Mouse (Mus musculus) brain, adult 2 months (tissue): Measurements from ENCODE around the gene Ino80b.

Source experiments
- DNase-seq: peaks from one replicate; pipeline ENCODE4 v3.0.0; 2011; ENCODE audit warnings: low read depth, low spot score

The Ino80b gene

DNA sequence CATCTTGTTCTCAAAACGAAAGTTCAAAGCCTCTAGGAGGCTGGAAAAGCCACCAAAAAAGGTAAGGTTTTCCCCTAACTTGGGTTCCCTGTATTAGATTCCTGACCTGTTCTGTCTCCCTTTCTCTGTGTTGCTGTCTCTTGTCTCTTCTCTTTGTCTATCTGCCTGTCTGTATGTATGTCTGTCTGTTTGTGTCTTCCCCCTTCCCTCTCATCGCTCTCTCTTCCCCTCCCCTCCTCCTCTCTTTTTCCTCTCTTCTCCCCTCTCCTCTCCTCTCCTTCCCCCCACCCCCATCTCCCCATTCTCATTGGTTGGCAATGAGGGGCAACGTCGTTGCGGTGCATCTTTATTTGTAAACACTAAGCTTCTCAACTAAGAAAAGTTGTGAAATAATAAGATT is at the start of gene Ino80b:
Gene Ino80b (minus strand): TSS at position 101 of the 400 bp plus-strand sequence.
- DNase-seq = no peak

DNA sequence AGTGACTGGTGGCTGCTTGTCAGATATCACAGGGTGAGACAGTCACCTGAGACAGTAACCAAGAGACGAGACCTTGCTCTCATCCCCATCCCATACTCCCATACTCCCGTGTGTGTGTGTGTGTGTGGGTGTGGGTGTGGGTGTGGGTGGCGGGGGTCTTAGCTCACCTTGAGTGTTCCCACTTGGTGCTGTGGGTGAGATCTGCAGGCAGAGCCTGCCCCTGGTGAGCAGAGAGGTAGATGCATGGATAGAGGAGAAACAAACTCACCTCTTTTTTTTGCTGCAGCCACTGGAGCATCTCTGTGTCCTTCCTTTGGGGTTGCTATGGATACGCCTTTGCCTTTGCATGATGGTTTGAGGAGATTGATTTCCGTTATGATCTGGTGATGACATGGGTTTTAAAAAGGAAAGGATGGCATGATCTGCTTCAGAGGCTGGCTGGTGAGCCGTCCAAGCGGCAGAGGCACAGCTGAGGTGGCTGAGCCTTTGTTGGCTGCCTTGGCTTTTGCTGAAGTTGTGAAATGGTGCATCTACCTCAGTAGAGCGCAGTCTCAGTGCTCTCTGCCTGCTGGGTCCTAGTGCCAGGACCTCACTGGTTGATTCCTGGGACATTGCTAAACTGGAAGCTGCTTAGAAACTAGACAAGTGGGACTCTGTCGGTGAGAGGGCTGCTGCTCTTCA is 47.1 kb upstream of the Ino80b start:
- peak; percentile 95 for DNase-seq

DNA sequence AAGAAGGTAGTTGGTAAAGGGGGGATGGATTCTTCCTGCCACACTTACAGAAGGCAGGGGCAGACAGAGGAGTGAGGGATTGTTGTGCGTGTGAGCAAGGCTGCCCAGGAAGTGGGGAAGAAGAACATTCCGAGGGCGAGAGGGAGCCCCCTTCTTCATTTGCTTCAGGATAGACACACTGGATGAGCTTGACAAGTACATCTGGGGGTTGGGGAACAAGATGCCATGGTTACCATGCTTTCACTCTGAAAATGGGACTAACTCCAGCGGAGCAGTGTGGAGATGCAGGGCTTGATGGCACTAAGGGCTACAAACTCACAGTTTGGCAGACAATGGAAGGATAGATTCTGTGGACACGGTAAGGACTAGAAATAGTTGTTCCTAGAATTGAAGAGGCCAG is 45.8 kb upstream of the Ino80b start:
- peak; percentile 68 for DNase-seq

DNA sequence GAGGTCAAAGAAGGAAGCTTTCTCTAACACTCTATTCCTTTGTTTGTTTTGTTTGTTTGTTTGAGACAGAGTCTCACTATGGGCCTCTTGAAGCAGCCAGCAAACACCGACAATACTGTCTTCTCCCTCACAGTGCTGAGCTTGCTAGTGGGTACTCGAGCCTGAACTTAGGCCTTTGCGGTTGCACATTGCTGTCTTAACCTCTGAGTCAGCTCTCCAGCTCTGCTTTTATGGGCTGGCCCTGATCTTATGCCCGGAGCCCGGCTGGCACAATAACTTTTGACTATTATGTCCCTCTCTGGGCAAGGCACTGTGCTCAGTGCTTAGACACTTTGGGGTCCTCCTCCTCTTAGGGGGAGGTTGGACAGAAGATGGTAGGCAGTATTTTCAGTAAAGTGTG is 44.6 kb upstream of the Ino80b start:
- DNase-seq = no peak

DNA sequence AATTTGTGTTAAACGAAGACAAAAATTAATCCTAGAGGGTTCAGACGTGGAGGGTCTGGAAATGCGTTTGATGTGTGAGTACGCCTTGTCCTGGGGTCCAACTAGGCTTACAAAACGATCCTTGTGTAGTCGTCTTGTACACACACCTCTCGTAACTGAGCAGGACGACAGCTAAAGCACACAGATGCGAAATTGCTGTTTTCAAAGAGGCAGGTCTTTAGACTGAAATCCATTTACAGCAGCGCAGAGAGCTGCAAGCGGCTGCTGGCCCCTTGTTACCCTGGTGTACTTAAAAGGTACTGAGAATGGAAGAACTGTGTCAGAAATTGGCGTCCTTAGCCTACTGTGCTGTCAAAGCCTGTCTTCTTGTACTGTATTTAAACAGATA is 41.0 kb upstream of the Ino80b start:
- DNase-seq = peak; percentile 45

DNA sequence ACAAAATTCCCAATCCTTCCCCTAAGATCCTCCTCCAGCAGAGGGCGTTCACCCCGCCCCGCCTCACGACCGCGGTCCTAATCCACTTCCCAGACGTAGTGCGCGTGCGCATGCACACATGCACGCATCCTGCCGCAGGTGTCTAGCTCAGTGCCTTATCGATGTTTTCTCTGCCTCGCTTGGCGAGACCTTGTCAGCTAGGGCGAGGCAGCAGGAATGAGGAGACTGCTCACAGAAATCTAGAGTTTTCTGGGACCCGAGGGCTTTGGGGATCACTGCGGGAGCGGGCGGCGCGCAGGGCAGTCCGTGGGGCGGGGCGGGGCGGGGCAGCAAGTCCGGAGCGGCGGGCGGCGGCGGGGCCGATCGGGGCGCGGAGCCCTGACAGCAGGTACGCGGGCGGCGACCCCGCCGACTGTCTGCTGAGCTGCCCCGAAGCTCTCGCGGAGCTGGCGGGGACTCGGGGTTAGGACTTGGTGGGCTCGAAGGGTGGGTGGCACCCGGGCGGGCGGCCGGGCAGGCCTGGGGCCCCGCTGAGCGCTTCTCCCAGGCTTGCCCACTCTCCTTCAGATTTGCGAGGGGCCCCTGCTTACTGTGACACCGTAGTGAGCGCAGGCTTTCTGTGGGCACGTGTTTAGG is 40.5 kb upstream of the Ino80b start, which contains the start of gene Dctn1:
Gene Dctn1 (plus strand): TSS at position 314 of the 636 bp plus-strand sequence.
- DNase-seq = peak; percentile 98

DNA sequence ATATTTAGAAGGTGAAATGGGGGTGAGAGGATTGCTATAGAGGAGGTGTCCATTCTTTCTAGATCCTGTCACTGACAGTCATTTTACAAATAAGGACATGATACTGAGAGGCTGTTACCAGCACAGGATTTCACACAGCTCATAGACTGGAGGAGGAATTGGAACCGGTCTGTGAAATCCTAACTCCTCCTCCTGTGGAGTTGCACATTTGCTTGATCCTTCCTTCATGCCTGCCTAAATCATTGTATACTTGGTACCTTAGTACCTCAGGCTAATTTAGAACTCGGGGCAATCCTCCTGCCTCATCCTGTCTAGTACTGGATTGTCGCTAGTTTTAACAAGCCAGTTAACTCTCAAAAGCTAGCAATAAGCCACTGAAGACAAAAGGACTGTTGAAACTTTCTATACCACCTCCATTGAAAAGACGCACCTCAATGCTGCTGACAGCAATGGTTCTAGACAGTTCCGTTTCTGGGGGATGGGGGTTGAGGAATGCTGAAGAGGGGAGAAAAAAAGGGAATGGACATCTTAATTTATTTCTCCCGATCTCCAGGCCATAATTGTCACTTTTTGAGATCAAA is 39.9 kb upstream of the Ino80b start:
- DNase-seq = peak; percentile 46

DNA sequence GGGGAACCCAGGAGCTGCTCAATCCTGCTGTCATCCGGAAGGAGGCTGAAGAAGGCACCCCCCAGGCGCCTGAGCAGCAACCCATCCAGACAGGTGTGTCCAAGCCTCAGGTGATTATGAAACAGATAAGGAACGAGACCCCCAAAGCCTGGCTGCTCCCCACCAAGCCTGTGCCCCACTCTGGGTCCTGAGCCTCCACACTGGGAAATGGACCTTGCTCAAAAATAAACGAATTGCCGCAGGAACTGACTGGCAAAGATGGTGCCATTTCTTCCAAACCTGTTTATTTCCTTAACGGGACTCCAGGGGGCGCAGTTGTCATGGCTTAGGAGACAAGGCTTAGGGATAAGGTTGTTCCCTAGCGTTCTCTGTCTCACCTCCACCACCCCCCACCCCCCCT is 37.5 kb upstream of the Ino80b start:
- peak; percentile 91 for DNase-seq

DNA sequence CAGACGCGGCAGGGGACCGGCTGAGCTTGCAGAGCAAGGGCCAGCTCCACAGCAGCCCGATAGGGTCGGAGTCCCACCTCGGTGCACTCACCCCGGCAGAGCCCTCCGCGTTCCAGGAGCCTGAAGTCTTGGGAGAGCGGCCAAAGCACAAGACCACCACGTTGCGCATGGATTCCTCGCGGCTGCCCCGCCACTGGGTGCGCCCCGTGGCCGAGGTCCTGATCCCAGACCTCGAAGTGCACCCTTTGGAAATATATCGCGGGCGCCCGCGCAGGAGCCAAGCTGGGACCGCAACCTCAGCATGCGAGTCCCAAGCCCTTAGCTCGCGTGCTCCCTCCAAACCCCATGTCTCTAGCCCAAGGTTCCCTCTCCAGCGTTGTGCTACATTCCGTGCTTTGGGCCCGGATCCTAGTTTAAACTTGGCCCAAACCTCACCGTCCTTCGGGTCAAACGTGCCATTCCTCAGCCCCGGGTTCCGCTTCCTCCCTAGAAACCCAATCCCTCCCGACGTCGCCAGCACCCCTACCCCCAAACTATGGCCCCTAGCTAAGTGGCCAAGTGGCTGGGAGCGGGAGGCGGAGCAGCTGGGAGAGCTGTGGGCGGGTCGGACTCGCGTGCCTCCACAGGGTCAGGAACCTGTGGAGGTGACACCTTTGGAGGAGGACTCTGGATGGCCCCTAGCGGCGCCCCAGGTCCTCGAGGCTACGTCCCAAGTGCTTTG is 36.9 kb upstream of the Ino80b start:
- no peak for DNase-seq

DNA sequence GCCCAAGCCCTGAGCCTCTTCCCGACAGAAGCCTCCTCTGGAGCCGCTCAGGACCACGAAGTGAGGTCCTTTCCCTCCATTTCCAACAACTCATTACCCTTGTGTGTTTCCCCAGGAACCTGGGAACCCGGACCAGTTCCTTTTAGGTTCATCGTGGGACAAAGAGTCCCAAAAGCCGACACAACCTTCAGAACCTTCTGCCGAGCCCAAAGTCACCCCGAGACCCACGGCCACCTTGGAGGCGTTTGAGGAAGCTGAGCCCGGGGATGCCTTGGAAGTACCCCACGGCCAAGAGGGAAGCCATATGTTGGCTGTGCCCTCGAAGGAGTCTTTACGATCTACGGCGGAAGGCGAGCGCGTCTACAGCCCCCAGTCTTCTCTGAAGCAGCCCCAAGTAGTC is 36.2 kb upstream of the Ino80b start:
- no peak for DNase-seq

DNA sequence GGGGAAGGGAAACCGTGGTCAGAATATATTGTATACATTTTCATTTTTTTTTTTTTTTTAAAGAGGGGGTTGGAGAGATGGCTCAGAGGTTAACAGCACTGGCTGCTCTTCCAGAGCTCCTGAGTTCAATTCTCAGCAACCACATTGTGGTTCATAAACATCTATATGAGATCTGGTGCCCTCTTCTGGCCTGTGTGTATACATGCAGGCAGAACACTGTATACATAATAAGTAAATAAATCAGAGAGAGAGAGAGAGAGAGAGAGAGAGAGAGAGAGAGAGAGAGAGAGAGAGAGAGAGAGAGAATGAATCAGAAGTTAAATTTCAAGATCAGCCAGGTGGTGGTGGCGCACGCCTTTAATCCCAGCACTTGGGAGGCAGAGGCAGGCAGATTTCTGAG is 34.2 kb upstream of the Ino80b start:
- peak; percentile 81 for DNase-seq

DNA sequence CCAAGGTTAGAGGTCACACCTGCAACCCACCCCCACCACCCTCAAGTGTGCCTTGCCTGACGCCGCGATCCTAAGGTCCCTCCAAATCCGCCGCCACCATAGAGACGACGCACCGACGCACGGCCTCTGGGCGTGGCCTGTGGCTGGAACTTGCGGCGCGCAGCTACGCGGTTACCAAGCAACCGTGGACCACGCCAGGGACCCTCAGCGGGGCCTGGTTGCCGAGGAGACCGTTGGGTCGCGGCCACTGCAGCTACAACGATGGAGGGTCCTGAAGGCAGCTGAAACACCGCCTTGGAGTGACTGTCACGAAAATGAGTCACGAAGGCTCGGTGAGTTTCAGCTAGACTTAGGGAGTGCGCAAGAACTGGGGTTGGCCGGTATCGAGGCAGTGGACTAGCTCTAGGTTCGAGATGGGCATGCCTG is 31.0 kb upstream of the Ino80b start, which contains the start of the genes Wdr54 and 1700003E16Rik:
Gene Wdr54 (minus strand): TSS at position 139 of the 426 bp plus-strand sequence.
Gene 1700003E16Rik (plus strand): TSS at position 146 of the 426 bp plus-strand sequence.
- DNase-seq = peak; percentile 92

DNA sequence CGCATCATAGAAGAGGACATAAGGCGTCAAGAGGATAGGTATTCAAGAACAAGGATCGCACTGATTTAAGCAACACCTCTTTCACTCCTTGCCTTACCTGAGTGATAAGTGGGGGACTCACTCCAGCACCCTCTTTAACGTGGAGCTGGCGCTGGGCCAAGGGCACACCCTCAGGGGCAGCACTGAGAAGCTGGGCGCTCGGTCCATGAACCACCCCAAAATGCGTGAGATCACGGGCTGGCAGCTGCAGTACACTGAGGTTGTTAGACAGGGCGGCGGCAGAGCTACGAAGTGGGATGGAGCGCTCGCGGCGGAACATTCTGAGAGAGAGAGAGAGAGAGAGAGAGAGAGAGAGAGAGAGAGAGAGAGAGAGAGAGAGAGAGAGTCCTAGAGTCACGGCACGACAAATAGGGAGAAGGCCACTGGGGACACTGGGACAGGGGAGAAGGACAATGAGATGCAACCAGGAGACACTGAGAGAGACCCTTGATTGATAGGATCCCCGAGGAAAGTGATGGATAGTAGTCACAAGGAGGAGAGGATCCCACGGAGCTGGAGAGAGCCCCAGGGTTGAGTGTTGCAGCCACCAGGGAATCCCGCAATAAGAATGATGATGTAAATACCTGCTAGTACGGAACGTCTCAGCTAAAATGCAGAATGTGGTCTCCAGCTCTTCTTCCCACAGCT is 30.5 kb upstream of the Ino80b start:
- peak; percentile 57 for DNase-seq

DNA sequence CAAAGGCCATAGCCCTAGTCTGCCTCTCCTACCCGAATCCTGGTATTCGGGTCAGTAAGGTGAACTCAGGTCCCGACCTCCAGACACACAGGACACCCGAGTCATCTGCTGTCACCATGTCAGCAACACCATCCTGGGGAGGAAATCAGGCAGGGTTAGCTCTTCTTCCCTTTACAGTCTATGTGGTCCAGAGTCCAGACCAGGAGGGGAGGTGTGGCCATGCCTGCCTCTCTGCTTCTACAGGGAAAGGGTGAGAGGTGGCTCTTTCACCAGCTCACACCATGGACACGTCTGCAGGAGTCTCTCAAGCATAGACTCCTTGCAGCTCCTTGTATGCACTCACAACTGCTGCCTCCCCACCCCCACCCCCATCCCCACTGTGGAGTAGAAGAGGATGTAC is 28.3 kb upstream of the Ino80b start:
- no peak for DNase-seq

DNA sequence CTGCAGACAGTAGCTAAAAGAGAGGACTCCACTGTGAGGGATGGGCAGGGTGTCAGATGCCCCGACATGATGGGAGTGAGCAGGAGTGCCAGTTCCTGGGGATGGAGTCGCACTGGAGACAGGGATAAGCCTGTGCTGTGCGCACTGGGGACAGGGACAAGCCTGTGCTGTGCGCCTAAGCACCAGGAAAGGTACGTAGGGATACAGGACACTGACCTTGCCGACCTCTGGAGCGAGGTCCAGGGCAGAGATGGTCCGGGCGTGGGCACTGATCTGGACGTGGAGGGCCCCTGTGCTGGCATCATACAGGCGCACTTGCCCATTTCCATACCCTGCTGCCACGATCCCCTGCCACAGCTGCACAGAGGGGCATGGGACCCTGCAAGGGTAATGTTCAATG is 27.8 kb upstream of the Ino80b start:
- no peak for DNase-seq

DNA sequence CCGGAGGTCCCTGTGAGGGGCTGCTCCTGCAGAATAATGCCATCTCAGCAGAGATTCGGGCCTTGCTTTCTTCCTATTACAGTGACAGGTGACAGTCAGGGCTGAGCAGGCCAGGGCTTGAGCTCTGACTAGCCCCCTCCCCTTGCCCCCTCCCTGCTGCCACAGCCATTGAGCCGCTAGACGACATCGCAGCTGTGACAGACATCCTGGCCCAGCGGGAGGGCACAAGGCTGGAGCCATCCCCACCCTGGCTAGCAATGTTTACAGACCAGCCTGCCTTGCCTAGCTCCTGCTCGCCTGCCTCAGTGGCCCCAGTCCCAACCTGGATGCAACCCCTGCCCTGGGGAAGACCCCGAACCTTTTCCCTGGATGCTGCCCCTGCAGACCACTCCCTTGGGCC is 26.5 kb upstream of the Ino80b start:
- DNase-seq = no peak

DNA sequence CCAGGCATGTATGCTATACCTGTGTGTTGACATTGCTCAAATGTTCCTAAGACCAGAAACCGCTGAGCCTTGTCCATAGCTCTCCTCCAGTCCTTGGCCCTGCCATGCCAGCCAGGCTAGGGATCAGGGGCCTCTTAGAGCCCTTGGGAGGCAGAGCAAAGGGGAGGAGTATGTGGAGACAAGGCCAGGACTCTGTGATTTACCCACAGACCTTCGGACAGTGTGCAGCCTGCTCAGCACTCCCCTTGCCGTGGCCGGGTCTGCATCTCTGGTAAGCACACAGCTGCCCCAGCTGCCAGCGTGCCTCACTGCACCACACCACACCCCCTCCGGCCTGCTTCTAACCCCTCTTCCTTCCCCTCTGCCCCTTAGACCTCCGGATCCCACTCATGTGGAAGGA is 22.0 kb upstream of the Ino80b start:
- DNase-seq = no peak

DNA sequence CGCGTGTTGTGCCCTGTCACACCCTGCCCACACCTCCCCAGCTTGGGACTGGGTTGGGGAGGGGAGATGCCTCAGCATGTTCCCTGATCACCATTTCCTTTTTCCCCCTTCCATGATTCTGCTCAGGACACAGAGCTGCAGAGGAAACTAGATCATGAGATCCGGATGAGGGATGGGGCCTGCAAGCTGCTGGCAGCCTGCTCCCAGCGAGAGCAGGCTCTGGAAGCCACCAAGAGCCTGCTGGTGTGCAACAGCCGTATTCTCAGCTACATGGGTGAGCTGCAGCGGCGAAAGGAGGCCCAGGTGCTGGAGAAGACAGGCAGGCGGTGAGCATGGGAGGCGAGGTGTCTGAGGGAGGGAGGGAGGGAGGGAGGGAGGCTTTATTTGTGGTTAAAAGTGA is 20.6 kb upstream of the Ino80b start:
- peak; percentile 55 for DNase-seq

DNA sequence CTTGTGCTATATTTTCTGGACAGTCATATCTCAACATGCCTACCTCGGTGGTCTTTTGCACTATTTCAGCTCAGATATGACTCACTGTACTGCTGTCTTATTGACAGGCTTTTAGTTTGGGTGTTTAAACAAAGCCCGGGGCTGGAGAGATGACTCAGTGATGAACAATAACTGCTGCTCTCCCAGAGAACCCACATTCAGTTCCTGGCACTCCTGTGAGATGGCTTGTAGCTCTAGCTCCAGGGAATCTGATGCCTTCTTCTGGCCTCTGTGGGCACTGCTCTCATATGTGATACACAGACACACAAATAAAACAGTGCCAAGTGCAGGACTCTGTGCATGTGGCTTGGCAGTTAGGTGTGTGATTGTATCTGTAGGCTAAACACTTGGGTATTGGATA is 20.0 kb upstream of the Ino80b start:
- peak; percentile 74 for DNase-seq

DNA sequence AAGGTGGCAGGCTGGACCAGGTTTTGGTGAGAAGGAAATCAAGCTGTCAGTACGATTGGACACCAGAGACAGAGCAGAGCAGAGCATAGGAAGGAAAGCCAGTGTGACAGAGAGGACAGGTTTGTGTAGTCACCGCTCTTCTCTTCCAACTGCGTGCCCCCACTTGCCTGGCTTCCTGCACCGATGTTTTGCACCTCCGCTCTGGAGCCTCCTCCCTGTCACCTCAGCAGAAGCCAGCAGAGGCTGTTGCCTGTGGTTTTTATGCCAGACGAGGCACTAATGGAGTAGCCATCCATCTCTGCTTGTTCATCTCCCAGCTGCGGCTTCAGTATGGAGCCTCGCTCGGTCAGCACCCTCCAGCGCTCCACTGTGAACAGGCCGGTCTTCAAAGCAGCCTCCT is 17.7 kb upstream of the Ino80b start:
- DNase-seq = peak; percentile 77

DNA sequence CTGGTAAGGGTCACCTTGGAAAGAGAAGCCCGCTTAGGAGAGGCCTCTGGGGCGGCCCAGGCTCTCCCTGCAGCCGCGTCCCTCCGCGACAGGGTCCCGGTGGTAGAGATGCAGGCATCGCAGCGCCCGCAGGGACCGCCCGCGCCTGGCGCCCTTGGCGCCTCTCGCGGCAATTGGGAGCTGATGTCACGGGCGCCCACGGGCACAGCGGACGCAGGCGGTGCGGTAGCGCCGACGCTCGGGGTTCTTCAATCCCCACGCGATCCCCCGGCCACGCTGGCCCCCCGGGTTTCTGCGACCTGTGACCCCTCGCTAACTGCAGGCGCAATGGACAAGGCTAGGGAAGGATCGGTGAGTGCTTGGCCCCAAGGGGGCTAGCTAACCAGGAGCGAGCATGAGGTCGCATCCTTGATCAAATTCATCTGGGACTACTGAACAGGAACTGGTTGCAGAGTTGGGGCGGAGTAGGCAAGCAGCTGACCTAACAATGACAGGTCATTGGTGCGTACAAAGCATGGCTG is 17.0 kb upstream of the Ino80b start:
- peak; percentile 77 for DNase-seq
